Mouse (Mus musculus) liver, embryonic 15.5 days (tissue): ENCODE data around the gene Mmd. TPM values are rescaled to one million over a fixed set of nuclear protein-coding genes. Genes with fewer than 3 reads are reported as not detected.
"Not testable (repeated sequence)": the region's sequence is repeated elsewhere in the genome, so short reads cannot be mapped to it uniquely, and the experiment has no call there.

Experiments used
- ATAC-seq: fragments of 200-750 bp; cut with Nextera tagmentation; 2 replicates; pipeline ENCODE4 v1.8.0; 2017; ENCODE audit warnings: moderate number of reproducible peaks, mild to moderate bottlenecking, moderate library complexity; ENCODE audit not compliant: insufficient read depth
- H3K27ac ChIP-seq: fragments of 300-500 bp; sonication (generic); replicated peaks from 2 replicates; pipeline ENCODE4 v1.5.1; 2015; ENCODE audit warnings: mild to moderate bottlenecking, inconsistent platforms
- H3K27me3 ChIP-seq: fragments of 300-500 bp; sonication (generic); 2 replicates; pipeline ENCODE4 v1.6.1; 2015; ENCODE audit warnings: mild to moderate bottlenecking, inconsistent platforms
- H3K36me3 ChIP-seq: fragments of 300-500 bp; sonication (generic); replicated peaks from 2 replicates; pipeline ENCODE4 v1.6.1; 2015; ENCODE audit warnings: moderate library complexity, mild to moderate bottlenecking, inconsistent platforms
- H3K4me1 ChIP-seq: fragments of 300-500 bp; sonication (generic); replicated peaks from 2 replicates; pipeline ENCODE4 v1.6.1; 2015; ENCODE audit warnings: inconsistent platforms
- H3K4me2 ChIP-seq: fragments of 300-500 bp; sonication (generic); 2 replicates; pipeline ENCODE4 v1.6.1; 2015; ENCODE audit warnings: moderate library complexity, mild to moderate bottlenecking, inconsistent platforms
- H3K4me3 ChIP-seq: fragments of 300-500 bp; sonication (generic); replicated peaks from 2 replicates; pipeline ENCODE4 v1.5.1; 2015; ENCODE audit warnings: mild to moderate bottlenecking, inconsistent platforms
- H3K9ac ChIP-seq: fragments of 300-500 bp; sonication (generic); 2 replicates; pipeline ENCODE4 v1.6.1; 2015; ENCODE audit warnings: moderate library complexity, mild to moderate bottlenecking, inconsistent platforms
- H3K9me3 ChIP-seq: fragments of 300-500 bp; sonication (generic); replicated peaks from 2 replicates; pipeline ENCODE4 v1.6.1; 2016; ENCODE audit warnings: inconsistent platforms
- WGBS: fragments of 180-500 bp; shearing (Covaris S2); methylation state at CpG from one replicate; pipeline ENCODE4 v1.1.7; 2015; ENCODE audit warnings: mixed read lengths; ENCODE audit not compliant: insufficient replicate concordance; 5-methylcytosine and 5-hydroxymethylcytosine counted together
- polyA plus RNA-seq: library from polyadenylated mRNA; unstranded; fragments of >200 nt; fragmentation: Nextera tagmentation; extraction: Ambion mirVana; gene quantifications from 2 replicates; pipeline ENCODE4 v1.2.1, GENCODE M21; 2015

The Mmd gene
- polyA plus RNA-seq, 1 experiment from 2014 or later: 10.4 TPM

- H3K9me3 ChIP-seq: no peaks in the 10 kb centered on the region
- H3K27ac ChIP-seq: no peak overlapping the region
- H3K36me3 ChIP-seq: peaks cover 27% of the 10 kb centered on the region; the same call in 1 of the 2 replicates
- H3K4me1 ChIP-seq: no peaks in the 10 kb centered on the region
- no peak for ATAC-seq
- H3K27me3 ChIP-seq: no peaks in the 10 kb centered on the region
- 74% methylated on average over 7 of the region's 7 CpGs for WGBS
- H3K4me2 ChIP-seq: no peak overlapping the region
- H3K4me3 ChIP-seq: no peak overlapping the region
- no peak overlapping the region for H3K9ac ChIP-seq
Observed at GRCm38 (mm10) chr11:90265581-90265980, 16.3 kb downstream of the Mmd start.

- ATAC-seq: no peak
- Histone ChIP-seq H3K4me3 (no peak overlapping the region), H3K36me3 (no peaks in the 10 kb centered on the region), H3K9me3 (no peaks in the 10 kb centered on the region), H3K4me1 (no peaks in the 10 kb centered on the region), H3K27ac (no peak overlapping the region), H3K9ac (no peak overlapping the region), H3K27me3 (no peaks in the 10 kb centered on the region), H3K4me2 (no peak overlapping the region)
- 77% methylated on average over 5 of the region's 5 CpGs for WGBS
Observed at GRCm38 (mm10) chr11:90268934-90269333, 19.7 kb downstream of the Mmd start.

GRCm38 (mm10) chr11:90269398-90270123 lies 20.3 kb downstream of the Mmd start:
- Histone ChIP-seq H3K4me2 (no peak overlapping the region), H3K27ac (no peak overlapping the region), H3K27me3 (no peaks in the 10 kb centered on the region), H3K4me3 (no peak overlapping the region), H3K9ac (no peak overlapping the region), H3K9me3 (no peaks in the 10 kb centered on the region), H3K4me1 (no peaks in the 10 kb centered on the region), H3K36me3 (no peaks in the 10 kb centered on the region)
- ATAC-seq: no peak
- 71% methylated on average over 18 of the region's 18 CpGs for WGBS

- no peaks in the 10 kb centered on the region for H3K4me1 ChIP-seq
- no peak overlapping the region for H3K4me2 ChIP-seq
- no peaks in the 10 kb centered on the region for H3K9me3 ChIP-seq
- H3K36me3 ChIP-seq: no peaks in the 10 kb centered on the region
- no peak overlapping the region for H3K27ac ChIP-seq
- WGBS: 73% methylated on average over 11 of the region's 11 CpGs
- no peak overlapping the region for H3K9ac ChIP-seq
- no peak overlapping the region for H3K4me3 ChIP-seq
- no peak for ATAC-seq
- no peaks in the 10 kb centered on the region for H3K27me3 ChIP-seq
Observed at GRCm38 (mm10) chr11:90270132-90270877, 21.0 kb downstream of the Mmd start.

GRCm38 (mm10) chr11:90274187-90274586 lies 24.9 kb downstream of the Mmd start:
- Histone ChIP-seq H3K9ac (no peak overlapping the region), H3K27me3 (no peaks in the 10 kb centered on the region), H3K4me2 (no peak overlapping the region), H3K4me1 (no peaks in the 10 kb centered on the region), H3K36me3 (0 out of 2 replicates have a peak, but pooled peaks cover 3% of the 10 kb centered on the region), H3K9me3 (no peaks in the 10 kb centered on the region), H3K4me3 (no peak overlapping the region), H3K27ac (no peak overlapping the region)
- ATAC-seq: no peak
- 55% methylated on average over 1 of the region's 1 CpGs for WGBS

- ATAC-seq: no peak
Observed at GRCm38 (mm10) chr11:90275663-90276062, 26.4 kb downstream of the Mmd start.

GRCm38 (mm10) chr11:90276150-90276549 lies 26.9 kb downstream of the Mmd start:
- no peaks in the 10 kb centered on the region for H3K4me1 ChIP-seq
- H3K36me3 ChIP-seq: 0 out of 2 replicates have a peak, but pooled peaks cover 3% of the 10 kb centered on the region
- H3K9ac ChIP-seq: no peak overlapping the region
- H3K9me3 ChIP-seq: no peaks in the 10 kb centered on the region
- H3K4me3 ChIP-seq: no peak overlapping the region
- ATAC-seq: no peak
- WGBS: 63% methylated on average over 8 of the region's 8 CpGs
- H3K27me3 ChIP-seq: no peaks in the 10 kb centered on the region
- no peak overlapping the region for H3K27ac ChIP-seq
- no peak overlapping the region for H3K4me2 ChIP-seq

More at GRCm38 (mm10) chr11:90275663-90276062, 26.4 kb downstream of the Mmd start:
- no peaks in the 10 kb centered on the region for H3K4me1 ChIP-seq
- no peaks in the 10 kb centered on the region for H3K27me3 ChIP-seq
- no peak overlapping the region for H3K27ac ChIP-seq
- no peak overlapping the region for H3K4me3 ChIP-seq
- no peak overlapping the region for H3K9ac ChIP-seq
- H3K9me3 ChIP-seq: no peaks in the 10 kb centered on the region
- no peak overlapping the region for H3K4me2 ChIP-seq
- WGBS: 70% methylated on average over 7 of the region's 7 CpGs
- 0 out of 2 replicates have a peak, but pooled peaks cover 3% of the 10 kb centered on the region for H3K36me3 ChIP-seq

- H3K4me1 ChIP-seq: no peaks in the 10 kb centered on the region
- H3K4me2 ChIP-seq: no peak overlapping the region
- H3K9me3 ChIP-seq: no peaks in the 10 kb centered on the region
- H3K4me3 ChIP-seq: no peak overlapping the region
- 77% methylated on average over 12 of the region's 12 CpGs for WGBS
- H3K27ac ChIP-seq: no peak overlapping the region
- H3K36me3 ChIP-seq: 0 out of 2 replicates have a peak, but pooled peaks cover 3% of the 10 kb centered on the region
- no peak overlapping the region for H3K9ac ChIP-seq
- no peaks in the 10 kb centered on the region for H3K27me3 ChIP-seq
- ATAC-seq: no peak
Observed at GRCm38 (mm10) chr11:90276561-90276960, 27.3 kb downstream of the Mmd start.

- no peak overlapping the region for H3K27ac ChIP-seq
- no peak overlapping the region for H3K4me2 ChIP-seq
- no peaks in the 10 kb centered on the region for H3K9me3 ChIP-seq
- no peaks in the 10 kb centered on the region for H3K4me1 ChIP-seq
- no peaks in the 10 kb centered on the region for H3K27me3 ChIP-seq
- no peak for ATAC-seq
- WGBS: 44% methylated on average over 5 of the region's 5 CpGs
- H3K9ac ChIP-seq: no peak overlapping the region
- H3K36me3 ChIP-seq: 0 out of 2 replicates have a peak, but pooled peaks cover 3% of the 10 kb centered on the region
- no peak overlapping the region for H3K4me3 ChIP-seq
Observed at GRCm38 (mm10) chr11:90280069-90280468, 30.8 kb downstream of the Mmd start.

- ATAC-seq, H3K27me3 ChIP-seq, H3K27ac ChIP-seq, H3K9ac ChIP-seq, H3K4me3 ChIP-seq, H3K36me3 ChIP-seq, H3K4me1 ChIP-seq, H3K4me2 ChIP-seq, H3K9me3 ChIP-seq: not testable (repeated sequence)
- WGBS: 57% methylated on average over 2 of the region's 2 CpGs
Observed at GRCm38 (mm10) chr11:90281943-90282342, 32.7 kb downstream of the Mmd start.

- H3K4me1 ChIP-seq: no peaks in the 10 kb centered on the region
- no peak for ATAC-seq
- H3K9ac ChIP-seq: no peak overlapping the region
- no peaks in the 10 kb centered on the region for H3K9me3 ChIP-seq
- H3K4me2 ChIP-seq: no peak overlapping the region
- H3K36me3 ChIP-seq: no peaks in the 10 kb centered on the region
- no peak overlapping the region for H3K4me3 ChIP-seq
- H3K27ac ChIP-seq: no peak overlapping the region
- 9% methylated on average over 4 of the region's 4 CpGs for WGBS
- H3K27me3 ChIP-seq: no peaks in the 10 kb centered on the region
Observed at GRCm38 (mm10) chr11:90283159-90283558, 33.9 kb downstream of the Mmd start.
